Mouse (Mus musculus): ENCODE data around the gene F11r. TPM values are rescaled to one million over a fixed set of nuclear protein-coding genes. Genes with fewer than 3 reads are reported as not detected.
A peak's percentile ranks its signal among the peaks of the same experiment; 100 is the strongest.

Gene F11r
- polyA plus RNA-seq (2014; fragmentation: Nextera tagmentation; extraction: Ambion mirVana): 26.7 and 28.4 TPM in 2 replicates

GRCm38 (mm10) chr1:171437264-171438013, at the start of gene F11r:
F11r (plus strand) TSS chr1:171437535.
- H3K36me3 ChIP-seq (ENCODE audit: control insufficient read depth, insufficient read depth, low read length): no peaks in the 10 kb centered on the region
- DNase-seq (ENCODE audit: low spot score) (peak; percentile 80), ATAC-seq (ENCODE audit: insufficient number of reproducible peaks, low FRiP score, low TSS enrichment, low read depth) (peak; percentile 58)
- peaks cover 9% of the 10 kb centered on the region; the same call in 1 of the 2 replicates for H3K27me3 ChIP-seq (ENCODE audit: control insufficient read depth, insufficient read depth, low read length)
- peak within 1 kb of the TSS; percentile 52 for H3K9ac ChIP-seq (ENCODE audit: low read length)
- no peak within 1 kb of the TSS for H3K27ac ChIP-seq (replicated peaks; ENCODE audit: low read depth, low read length)
- WGBS: under 1% methylated on average over 46 of the region's 46 CpGs
- H3K4me2 ChIP-seq (ENCODE audit: low read depth, severe bottlenecking): peak within 1 kb of the TSS; percentile 53
- H3K4me3 ChIP-seq (ENCODE audit: low read depth, low read length): peak within 1 kb of the TSS; percentile 38
- no peaks in the 10 kb centered on the region; the same call in 1 of the 2 replicates for H3K4me1 ChIP-seq (ENCODE audit: control insufficient read depth, insufficient read depth, low read length)
- no peaks in the 10 kb centered on the region for H3K9me3 ChIP-seq (ENCODE audit: control insufficient read depth, low read length)

GRCm38 (mm10) chr1:171388376-171389102, 48.8 kb upstream of the F11r start, which contains the start of gene Arhgap30:
Arhgap30 (plus strand) TSS chr1:171388954.
- no peaks in the 10 kb centered on the region for H3K9me3 ChIP-seq (ENCODE audit: control insufficient read depth, low read length)
- WGBS: 82% methylated on average over 15 of the region's 15 CpGs
- ATAC-seq (ENCODE audit: insufficient number of reproducible peaks, low FRiP score, low TSS enrichment, low read depth) (no peak), DNase-seq (ENCODE audit: low spot score) (no peak)
- no peak within 1 kb of the TSS for H3K4me2 ChIP-seq (ENCODE audit: low read depth, severe bottlenecking)
- H3K9ac ChIP-seq (ENCODE audit: low read length): no peak within 1 kb of the TSS
- H3K4me3 ChIP-seq (ENCODE audit: low read depth, low read length): no peak within 1 kb of the TSS
- no peaks in the 10 kb centered on the region for H3K36me3 ChIP-seq (ENCODE audit: control insufficient read depth, insufficient read depth, low read length)
- peaks cover 3% of the 10 kb centered on the region; the same call in 1 of the 2 replicates for H3K4me1 ChIP-seq (ENCODE audit: control insufficient read depth, insufficient read depth, low read length)
- no peak within 1 kb of the TSS for H3K27ac ChIP-seq (replicated peaks; ENCODE audit: low read depth, low read length)
- H3K27me3 ChIP-seq (ENCODE audit: control insufficient read depth, insufficient read depth, low read length): no peaks in the 10 kb centered on the region

- no peak overlapping the region for H3K9ac ChIP-seq (ENCODE audit: low read length)
- H3K4me2 ChIP-seq (ENCODE audit: low read depth, severe bottlenecking): no peak overlapping the region
- no peaks in the 10 kb centered on the region for H3K36me3 ChIP-seq (ENCODE audit: control insufficient read depth, insufficient read depth, low read length)
- H3K27me3 ChIP-seq (ENCODE audit: control insufficient read depth, insufficient read depth, low read length): no peaks in the 10 kb centered on the region
- H3K4me1 ChIP-seq (ENCODE audit: control insufficient read depth, insufficient read depth, low read length): peaks cover 3% of the 10 kb centered on the region; the same call in 1 of the 2 replicates
- H3K4me3 ChIP-seq (ENCODE audit: low read depth, low read length): no peak overlapping the region
- H3K27ac ChIP-seq (replicated peaks; ENCODE audit: low read depth, low read length): no peak overlapping the region
- 68% methylated on average over 4 of the region's 4 CpGs for WGBS
- DNase-seq (ENCODE audit: low spot score) (no peak), ATAC-seq (ENCODE audit: insufficient number of reproducible peaks, low FRiP score, low TSS enrichment, low read depth) (no peak)
- H3K9me3 ChIP-seq (ENCODE audit: control insufficient read depth, low read length): no peaks in the 10 kb centered on the region
These were observed 47.2 kb upstream of the F11r start for GRCm38 (mm10) chr1:171390101-171390500.

- ATAC-seq (ENCODE audit: insufficient number of reproducible peaks, low FRiP score, low TSS enrichment, low read depth): no peak
- no peak overlapping the region for H3K9ac ChIP-seq (ENCODE audit: low read length)
- H3K36me3 ChIP-seq (ENCODE audit: control insufficient read depth, insufficient read depth, low read length): no peaks in the 10 kb centered on the region
- 80% methylated on average over 4 of the region's 4 CpGs for WGBS
- H3K9me3 ChIP-seq (ENCODE audit: control insufficient read depth, low read length): no peaks in the 10 kb centered on the region
- no peak overlapping the region for H3K4me3 ChIP-seq (ENCODE audit: low read depth, low read length)
- no peak for DNase-seq (ENCODE audit: low spot score)
- no peak overlapping the region for H3K27ac ChIP-seq (replicated peaks; ENCODE audit: low read depth, low read length)
- H3K27me3 ChIP-seq (ENCODE audit: control insufficient read depth, insufficient read depth, low read length): no peaks in the 10 kb centered on the region
- no peak overlapping the region for H3K4me2 ChIP-seq (ENCODE audit: low read depth, severe bottlenecking)
- no peaks in the 10 kb centered on the region for H3K4me1 ChIP-seq (ENCODE audit: control insufficient read depth, insufficient read depth, low read length)
These were observed 35.5 kb upstream of the F11r start for GRCm38 (mm10) chr1:171401821-171402220.

- Histone ChIP-seq H3K4me1 (ENCODE audit: control insufficient read depth, insufficient read depth, low read length) (no peaks in the 10 kb centered on the region), H3K27me3 (ENCODE audit: control insufficient read depth, insufficient read depth, low read length) (no peaks in the 10 kb centered on the region), H3K4me2 (ENCODE audit: low read depth, severe bottlenecking) (no peak overlapping the region), H3K9me3 (ENCODE audit: control insufficient read depth, low read length) (no peaks in the 10 kb centered on the region), H3K4me3 (ENCODE audit: low read depth, low read length) (no peak overlapping the region), H3K36me3 (ENCODE audit: control insufficient read depth, insufficient read depth, low read length) (no peaks in the 10 kb centered on the region), H3K27ac (replicated peaks; ENCODE audit: low read depth, low read length) (no peak overlapping the region), H3K9ac (ENCODE audit: low read length) (no peak overlapping the region)
- ATAC-seq (ENCODE audit: insufficient number of reproducible peaks, low FRiP score, low TSS enrichment, low read depth) (no peak), DNase-seq (ENCODE audit: low spot score) (no peak)
- WGBS: 74% methylated on average over 9 of the region's 9 CpGs
These were observed 34.3 kb upstream of the F11r start for GRCm38 (mm10) chr1:171402991-171403390.

GRCm38 (mm10) chr1:171407263-171407662, 30.1 kb upstream of the F11r start:
- Histone ChIP-seq H3K4me1 (ENCODE audit: control insufficient read depth, insufficient read depth, low read length) (no peaks in the 10 kb centered on the region; the same call in 1 of the 2 replicates), H3K9ac (ENCODE audit: low read length) (no peak overlapping the region), H3K9me3 (ENCODE audit: control insufficient read depth, low read length) (no peaks in the 10 kb centered on the region), H3K27ac (replicated peaks; ENCODE audit: low read depth, low read length) (no peak overlapping the region), H3K36me3 (ENCODE audit: control insufficient read depth, insufficient read depth, low read length) (no peaks in the 10 kb centered on the region), H3K27me3 (ENCODE audit: control insufficient read depth, insufficient read depth, low read length) (no peaks in the 10 kb centered on the region), H3K4me2 (ENCODE audit: low read depth, severe bottlenecking) (no peak overlapping the region), H3K4me3 (ENCODE audit: low read depth, low read length) (no peak overlapping the region)
- WGBS: 79% methylated on average over 5 of the region's 5 CpGs
- ATAC-seq (ENCODE audit: insufficient number of reproducible peaks, low FRiP score, low TSS enrichment, low read depth) (no peak), DNase-seq (ENCODE audit: low spot score) (no peak)

- Histone ChIP-seq H3K27ac (replicated peaks; ENCODE audit: low read depth, low read length) (no peak overlapping the region), H3K4me1 (ENCODE audit: control insufficient read depth, insufficient read depth, low read length) (peaks cover 3% of the 10 kb centered on the region; the same call in 1 of the 2 replicates), H3K36me3 (ENCODE audit: control insufficient read depth, insufficient read depth, low read length) (no peaks in the 10 kb centered on the region), H3K4me3 (ENCODE audit: low read depth, low read length) (no peak overlapping the region), H3K9ac (ENCODE audit: low read length) (no peak overlapping the region), H3K9me3 (ENCODE audit: control insufficient read depth, low read length) (no peaks in the 10 kb centered on the region), H3K4me2 (ENCODE audit: low read depth, severe bottlenecking) (no peak overlapping the region), H3K27me3 (ENCODE audit: control insufficient read depth, insufficient read depth, low read length) (no peaks in the 10 kb centered on the region)
- WGBS: 76% methylated on average over 1 of the region's 1 CpGs
- ATAC-seq (ENCODE audit: insufficient number of reproducible peaks, low FRiP score, low TSS enrichment, low read depth) (no peak), DNase-seq (ENCODE audit: low spot score) (no peak)
These were observed 27.1 kb upstream of the F11r start for GRCm38 (mm10) chr1:171410231-171410630.

GRCm38 (mm10) chr1:171410947-171411484, 26.3 kb upstream of the F11r start, which contains the start of gene Usf1:
Usf1 (plus strand) TSS chr1:171411313.
- H3K9ac ChIP-seq (ENCODE audit: low read length): peak within 1 kb of the TSS; percentile 98
- no peaks in the 10 kb centered on the region for H3K9me3 ChIP-seq (ENCODE audit: control insufficient read depth, low read length)
- peaks cover 3% of the 10 kb centered on the region; the same call in 1 of the 2 replicates for H3K4me1 ChIP-seq (ENCODE audit: control insufficient read depth, insufficient read depth, low read length)
- no peaks in the 10 kb centered on the region for H3K27me3 ChIP-seq (ENCODE audit: control insufficient read depth, insufficient read depth, low read length)
- WGBS: under 1% methylated on average over 36 of the region's 36 CpGs
- H3K36me3 ChIP-seq (ENCODE audit: control insufficient read depth, insufficient read depth, low read length): peaks cover 5% of the 10 kb centered on the region
- H3K4me3 ChIP-seq (ENCODE audit: low read depth, low read length): peak within 1 kb of the TSS; percentile 94
- peak; percentile 94 for DNase-seq (ENCODE audit: low spot score)
- peak within 1 kb of the TSS; percentile 82 for H3K27ac ChIP-seq (replicated peaks; ENCODE audit: low read depth, low read length)
- peak within 1 kb of the TSS; percentile 61 for H3K4me2 ChIP-seq (ENCODE audit: low read depth, severe bottlenecking)
- ATAC-seq (ENCODE audit: insufficient number of reproducible peaks, low FRiP score, low TSS enrichment, low read depth): peak; percentile 96
